Mouse (Mus musculus): ENCODE results near the gene Sectm1a.
"Not testable (repeated sequence)": the region's sequence is repeated elsewhere in the genome, so short reads cannot be mapped to it uniquely, and the experiment has no call there.

The Sectm1a gene

GRCm38 (mm10) chr11:121081120-121081519 lies at the start of gene Sectm1a:
TSS of gene Sectm1a (minus strand) at chr11:121081220.
- in situ Hi-C loops (cut with MboI, MseI) = no loop called here

- in situ Hi-C loops (cut with MboI, MseI) = no loop called here
Observed at GRCm38 (mm10) chr11:121129616-121130015, 48.6 kb upstream of the Sectm1a start.

GRCm38 (mm10) chr11:121127441-121127840 lies 46.4 kb upstream of the Sectm1a start:
- in situ Hi-C loops (cut with MboI, MseI) = no loop called here

GRCm38 (mm10) chr11:121126395-121126794 lies 45.4 kb upstream of the Sectm1a start:
- in situ Hi-C loops (cut with MboI, MseI) = no loop called here

GRCm38 (mm10) chr11:121125522-121126172 lies 44.6 kb upstream of the Sectm1a start:
- in situ Hi-C loops (cut with MboI, MseI) = no loop called here

GRCm38 (mm10) chr11:121123438-121123837 lies 42.4 kb upstream of the Sectm1a start:
- in situ Hi-C loops (cut with MboI, MseI) = no loop called here

- in situ Hi-C loops (cut with MboI, MseI) = no loop called here
Observed at GRCm38 (mm10) chr11:121122024-121122670, 41.1 kb upstream of the Sectm1a start.

GRCm38 (mm10) chr11:121121151-121121550 lies 40.1 kb upstream of the Sectm1a start:
- in situ Hi-C loops (cut with MboI, MseI) = no loop called here

GRCm38 (mm10) chr11:121118577-121118976 lies 37.6 kb upstream of the Sectm1a start, which contains the start of gene Tex19.2:
TSS of gene Tex19.2 (minus strand) at chr11:121118677.
- in situ Hi-C loops (cut with MboI, MseI) = no loop called here

- in situ Hi-C loops (cut with MboI, MseI) = no loop called here
Observed at GRCm38 (mm10) chr11:121118106-121118505, 37.1 kb upstream of the Sectm1a start.

- in situ Hi-C loops (cut with MboI, MseI) = no loop called here
Observed at GRCm38 (mm10) chr11:121112091-121112775, 31.2 kb upstream of the Sectm1a start.

- in situ Hi-C loops (cut with MboI, MseI) = no loop called here
Observed at GRCm38 (mm10) chr11:121111601-121112000, 30.6 kb upstream of the Sectm1a start.

- in situ Hi-C loops (cut with MboI, MseI) = no loop called here
Observed at GRCm38 (mm10) chr11:121111051-121111450, 30.0 kb upstream of the Sectm1a start.

- in situ Hi-C loops (cut with MboI, MseI) = no loop called here
Observed at GRCm38 (mm10) chr11:121109986-121110385, 29.0 kb upstream of the Sectm1a start.

- in situ Hi-C loops (cut with MboI, MseI) = no loop called here
Observed at GRCm38 (mm10) chr11:121108061-121108460, 27.0 kb upstream of the Sectm1a start.

GRCm38 (mm10) chr11:121107242-121107641 lies 26.2 kb upstream of the Sectm1a start:
- in situ Hi-C loops (cut with MboI, MseI) = not testable (repeated sequence)

GRCm38 (mm10) chr11:121101124-121101805 lies 20.2 kb upstream of the Sectm1a start:
- in situ Hi-C loops (cut with MboI, MseI) = loop anchor here (5.0 kb wide), 1 partner anchor 79 kb away; no protein-coding TSS in a partner anchor

- in situ Hi-C loops (cut with MboI, MseI) = loop anchor here (5.0 kb wide), 1 partner anchor 78 kb away; no protein-coding TSS in a partner anchor
Observed at GRCm38 (mm10) chr11:121100692-121101091, 19.7 kb upstream of the Sectm1a start.

- in situ Hi-C loops (cut with MboI, MseI) = loop anchor here (5.0 kb wide), 1 partner anchor 77 kb away; no protein-coding TSS in a partner anchor
Observed at GRCm38 (mm10) chr11:121099762-121100161, 18.7 kb upstream of the Sectm1a start.

GRCm38 (mm10) chr11:121092606-121093585 lies 11.9 kb upstream of the Sectm1a start:
- in situ Hi-C loops (cut with MboI, MseI) = no loop called here

GRCm38 (mm10) chr11:121090943-121091342 lies 9.9 kb upstream of the Sectm1a start:
- in situ Hi-C loops (cut with MboI, MseI) = no loop called here
